ENCODE assay signal across 15 mouse cellular contexts in the genomic region with DNA sequence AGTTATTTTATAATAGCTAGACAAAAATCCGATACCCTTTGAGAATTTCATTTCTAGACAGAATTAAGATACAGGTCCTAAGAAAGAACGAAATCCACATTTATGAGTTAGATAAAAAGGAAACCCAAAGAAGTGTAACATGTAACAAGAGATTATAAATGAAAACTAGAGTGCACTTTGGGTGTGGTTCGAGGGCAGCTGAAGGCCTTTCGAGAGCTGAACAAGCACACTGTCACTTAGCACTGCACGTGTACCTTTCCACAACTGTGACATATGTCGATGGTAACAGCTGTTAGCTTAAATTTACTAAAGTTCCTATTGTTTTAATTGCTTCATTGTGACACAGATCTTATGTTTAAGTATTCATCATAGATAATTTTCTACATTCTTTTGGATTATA.
"Had no signal": no experiment of that assay in that cellular context is flagged by ENCODE, and none has a peak within 500 bp of the region (broad histone marks: within the 10 kb centered on the region; RNA-seq: fewer than 3 reads in every experiment).

No protein-coding gene starts in this region.

- H3K9me3 ChIP-seq: kidney, embryonic 15.5 days; limb, embryonic 13.5 days; megakaryocyte, embryonic 14.5 days; midbrain, embryonic 12.5 days; neural tube, embryonic 13.5 days; stomach, embryonic 15.5 days had no signal

- H3K27me3 ChIP-seq: midbrain, embryonic 12.5 days; stomach, embryonic 15.5 days had no signal

- ATAC-seq: midbrain, embryonic 16.5 days had no signal

- H3K4me3 ChIP-seq: kidney, embryonic 15.5 days; limb, embryonic 13.5 days; megakaryocyte, embryonic 14.5 days; midbrain, embryonic 12.5 days; neural tube, embryonic 13.5 days; stomach, embryonic 15.5 days had no signal

- H3K4me1 ChIP-seq: kidney, embryonic 15.5 days; megakaryocyte, embryonic 14.5 days; stomach, embryonic 15.5 days had no signal

- H3K36me3 ChIP-seq: kidney, embryonic 15.5 days; limb, embryonic 13.5 days; midbrain, embryonic 12.5 days; neural tube, embryonic 13.5 days; stomach, embryonic 15.5 days had no signal

- DNase-seq: kidney, adult 2 months; kidney, postnatal 25 days; left cerebral cortex, postnatal 4 days; lung, adult 18-20 months; lung, postnatal 4 days; retina, postnatal 1 day; thymus, adult 2 months; thymus, postnatal 25 days had no signal

- H3K9ac ChIP-seq: kidney, embryonic 15.5 days; limb, embryonic 13.5 days; midbrain, embryonic 12.5 days; neural tube, embryonic 13.5 days; stomach, embryonic 15.5 days had no signal

- H3K27ac ChIP-seq: kidney, embryonic 15.5 days; limb, embryonic 13.5 days; midbrain, embryonic 12.5 days; neural tube, embryonic 13.5 days; stomach, embryonic 15.5 days had no signal

- H3K4me2 ChIP-seq: kidney, embryonic 15.5 days; limb, embryonic 13.5 days; midbrain, embryonic 12.5 days; neural tube, embryonic 13.5 days; stomach, embryonic 15.5 days had no signal
